Mouse (Mus musculus): Measurements from ENCODE around the gene Vegfa. TPM values are rescaled to one million over a fixed set of nuclear protein-coding genes. Genes with fewer than 3 reads are reported as not detected.

Gene Vegfa
- polyA plus RNA-seq, 1 experiment from 2014 or later = 3.3 TPM

- 64% methylated on average over 7 of the region's 7 CpGs for WGBS
- Histone ChIP-seq H3K36me3 (ENCODE audit: control insufficient read depth, insufficient read depth) (no peaks in the 10 kb centered on the region), H3K4me1 (replicated peaks; ENCODE audit: control insufficient read depth, insufficient read depth, low read length) (0 out of 2 replicates have a peak, but pooled peaks cover 2% of the 10 kb centered on the region), H3K27me3 (replicated peaks; ENCODE audit: control insufficient read depth, insufficient read depth, low read length) (no peaks in the 10 kb centered on the region), H3K4me2 (ENCODE audit: low read length) (no peak overlapping the region), H3K27ac (ENCODE audit: low read length) (no peak overlapping the region), H3K4me3 (replicated peaks; ENCODE audit: low read length) (no peak overlapping the region), H3K9ac (replicated peaks; ENCODE audit: low read depth, low read length) (no peak overlapping the region), H3K9me3 (ENCODE audit: control insufficient read depth, low read length) (no peaks in the 10 kb centered on the region)
- no peak for ATAC-seq
Measured at GRCm38 (mm10) chr17:46074398-46075115, 42.4 kb upstream of the Vegfa start.

DNA sequence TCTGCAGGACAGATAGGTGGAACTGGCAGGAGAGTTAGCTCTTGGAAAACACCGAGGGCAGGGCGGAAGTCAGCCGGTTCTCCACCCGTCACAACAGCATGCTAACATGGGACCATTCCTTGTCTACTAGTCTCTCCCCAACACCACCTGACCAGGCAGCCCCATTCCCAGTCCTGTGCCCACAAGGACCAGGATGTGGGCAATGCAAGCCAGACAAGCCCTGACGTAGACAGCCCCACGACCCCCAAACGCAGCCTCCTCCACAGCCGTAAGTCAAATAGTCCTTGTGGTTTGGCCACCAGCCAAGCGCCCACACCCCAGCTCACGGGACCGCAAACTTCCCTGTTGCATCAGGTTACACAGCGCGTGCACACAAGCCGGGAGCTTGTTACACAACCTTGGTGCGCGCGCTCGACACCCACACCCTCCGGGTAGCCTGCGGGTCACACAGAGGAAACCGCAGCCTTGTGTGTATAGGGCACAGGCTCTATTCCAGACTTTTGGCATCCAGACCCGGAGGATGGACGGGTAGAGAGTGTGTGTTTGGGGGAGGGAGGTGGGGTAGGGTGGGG, 41.6 kb upstream of the Vegfa start:
- Histone ChIP-seq H3K36me3 (ENCODE audit: control insufficient read depth, insufficient read depth) (no peaks in the 10 kb centered on the region), H3K4me2 (ENCODE audit: low read length) (no peak overlapping the region), H3K9ac (replicated peaks; ENCODE audit: low read depth, low read length) (no peak overlapping the region), H3K27ac (ENCODE audit: low read length) (no peak overlapping the region), H3K9me3 (ENCODE audit: control insufficient read depth, low read length) (no peaks in the 10 kb centered on the region), H3K4me1 (replicated peaks; ENCODE audit: control insufficient read depth, insufficient read depth, low read length) (0 out of 2 replicates have a peak, but pooled peaks cover 2% of the 10 kb centered on the region), H3K27me3 (replicated peaks; ENCODE audit: control insufficient read depth, insufficient read depth, low read length) (no peaks in the 10 kb centered on the region), H3K4me3 (replicated peaks; ENCODE audit: low read length) (no peak overlapping the region)
- WGBS = 67% methylated on average over 23 of the region's 23 CpGs
- no peak for ATAC-seq

GRCm38 (mm10) chr17:46071531-46071930, 39.4 kb upstream of the Vegfa start:
- WGBS = 84% methylated on average over 3 of the region's 3 CpGs
- Histone ChIP-seq H3K9ac (replicated peaks; ENCODE audit: low read depth, low read length) (no peak overlapping the region), H3K9me3 (ENCODE audit: control insufficient read depth, low read length) (no peaks in the 10 kb centered on the region), H3K27me3 (replicated peaks; ENCODE audit: control insufficient read depth, insufficient read depth, low read length) (no peaks in the 10 kb centered on the region), H3K4me2 (ENCODE audit: low read length) (no peak overlapping the region), H3K36me3 (ENCODE audit: control insufficient read depth, insufficient read depth) (no peaks in the 10 kb centered on the region), H3K4me3 (replicated peaks; ENCODE audit: low read length) (no peak overlapping the region), H3K27ac (ENCODE audit: low read length) (no peak overlapping the region), H3K4me1 (replicated peaks; ENCODE audit: control insufficient read depth, insufficient read depth, low read length) (0 out of 2 replicates have a peak, but pooled peaks cover 2% of the 10 kb centered on the region)
- ATAC-seq = no peak

DNA sequence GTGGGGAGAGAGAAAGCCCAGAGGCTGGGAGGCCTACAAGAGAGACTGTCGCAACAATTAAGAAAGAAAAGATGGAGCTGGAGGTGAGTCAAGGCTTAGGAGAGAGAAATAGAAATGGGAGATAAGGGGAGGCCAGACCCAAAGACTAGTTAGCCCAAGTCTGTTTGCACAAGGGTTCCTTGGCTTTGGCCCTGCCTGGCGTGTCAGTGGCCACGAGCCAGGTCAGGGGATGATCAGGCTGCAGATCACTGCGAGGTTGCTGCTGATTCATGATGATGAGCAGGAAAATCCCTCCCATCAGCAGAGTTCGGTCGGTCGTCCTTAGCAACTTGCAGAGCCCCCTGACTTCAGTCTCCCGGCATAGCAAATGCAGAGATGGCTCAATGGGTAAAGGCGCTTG, 37.9 kb upstream of the Vegfa start:
- Histone ChIP-seq H3K4me2 (ENCODE audit: low read length) (no peak overlapping the region), H3K9ac (replicated peaks; ENCODE audit: low read depth, low read length) (no peak overlapping the region), H3K27ac (ENCODE audit: low read length) (no peak overlapping the region), H3K4me1 (replicated peaks; ENCODE audit: control insufficient read depth, insufficient read depth, low read length) (0 out of 2 replicates have a peak, but pooled peaks cover 2% of the 10 kb centered on the region), H3K36me3 (ENCODE audit: control insufficient read depth, insufficient read depth) (no peaks in the 10 kb centered on the region), H3K27me3 (replicated peaks; ENCODE audit: control insufficient read depth, insufficient read depth, low read length) (no peaks in the 10 kb centered on the region), H3K4me3 (replicated peaks; ENCODE audit: low read length) (no peak overlapping the region), H3K9me3 (ENCODE audit: control insufficient read depth, low read length) (no peaks in the 10 kb centered on the region)
- no peak for ATAC-seq
- 74% methylated on average over 9 of the region's 9 CpGs for WGBS

- WGBS = 28% methylated on average over 6 of the region's 6 CpGs
Measured at GRCm38 (mm10) chr17:46063974-46064312, 31.8 kb upstream of the Vegfa start.

DNA sequence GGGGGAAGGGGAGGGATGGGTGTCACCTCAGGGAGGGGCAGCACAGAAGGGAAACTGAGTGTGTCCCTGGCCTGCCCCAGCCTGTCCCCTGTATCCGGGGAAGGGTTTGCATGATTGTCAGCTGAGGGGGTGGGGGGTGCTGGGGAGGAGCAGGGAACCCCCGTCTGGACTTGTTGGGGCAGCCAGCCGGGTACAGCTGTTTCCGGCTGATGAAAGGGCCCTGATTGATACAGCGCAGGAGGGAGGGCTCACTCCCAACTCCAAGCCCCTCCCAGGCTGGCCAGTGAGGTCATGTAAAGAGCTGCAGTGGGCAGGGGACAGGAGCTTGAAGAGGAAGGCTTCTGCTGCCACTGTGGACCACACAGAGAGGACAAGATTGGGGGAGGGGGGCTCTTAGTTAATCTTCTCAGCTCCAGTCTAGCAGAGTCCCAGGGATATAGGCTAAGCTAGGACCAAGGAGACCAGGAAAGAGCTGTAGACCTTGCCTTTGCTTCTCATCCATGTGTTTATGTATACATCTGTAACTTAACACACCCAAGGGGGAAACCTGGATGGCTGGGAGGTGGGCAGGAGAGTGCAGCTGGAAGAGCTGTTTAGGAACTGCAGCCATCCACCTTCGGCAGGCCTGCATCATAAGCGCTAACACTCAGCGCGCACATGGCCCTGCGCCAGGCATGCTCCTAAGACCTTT, 31.3 kb upstream of the Vegfa start:
- ATAC-seq = peak; percentile 62

More at GRCm38 (mm10) chr17:46063974-46064312, 31.8 kb upstream of the Vegfa start:
- Histone ChIP-seq H3K4me3 (replicated peaks; ENCODE audit: low read length) (no peak overlapping the region), H3K9me3 (ENCODE audit: control insufficient read depth, low read length) (no peaks in the 10 kb centered on the region), H3K36me3 (ENCODE audit: control insufficient read depth, insufficient read depth) (no peaks in the 10 kb centered on the region), H3K27me3 (replicated peaks; ENCODE audit: control insufficient read depth, insufficient read depth, low read length) (no peaks in the 10 kb centered on the region), H3K4me1 (replicated peaks; ENCODE audit: control insufficient read depth, insufficient read depth, low read length) (peaks cover 8% of the 10 kb centered on the region), H3K9ac (replicated peaks; ENCODE audit: low read depth, low read length) (no peak overlapping the region), H3K4me2 (ENCODE audit: low read length) (no peak overlapping the region), H3K27ac (ENCODE audit: low read length) (no peak overlapping the region)
- no peak for ATAC-seq

GRCm38 (mm10) chr17:46060253-46060652, 28.1 kb upstream of the Vegfa start:
- no peak overlapping the region for H3K4me3 ChIP-seq (replicated peaks; ENCODE audit: low read length)
- no peak overlapping the region for H3K4me2 ChIP-seq (ENCODE audit: low read length)
- H3K27ac ChIP-seq (ENCODE audit: low read length) = no peak overlapping the region
- no peak for ATAC-seq
- 79% methylated on average over 3 of the region's 3 CpGs for WGBS
- peaks cover 8% of the 10 kb centered on the region for H3K4me1 ChIP-seq (replicated peaks; ENCODE audit: control insufficient read depth, insufficient read depth, low read length)
- no peaks in the 10 kb centered on the region for H3K27me3 ChIP-seq (replicated peaks; ENCODE audit: control insufficient read depth, insufficient read depth, low read length)
- H3K9me3 ChIP-seq (ENCODE audit: control insufficient read depth, low read length) = no peaks in the 10 kb centered on the region
- H3K36me3 ChIP-seq (ENCODE audit: control insufficient read depth, insufficient read depth) = no peaks in the 10 kb centered on the region
- H3K9ac ChIP-seq (replicated peaks; ENCODE audit: low read depth, low read length) = no peak overlapping the region

More for the DNA sequence above, 31.3 kb upstream of the Vegfa start:
- Histone ChIP-seq H3K4me3 (replicated peaks; ENCODE audit: low read length) (no peak overlapping the region), H3K27ac (ENCODE audit: low read length) (peak overlapping the region; percentile 6; the same call in 1 of the 2 replicates), H3K27me3 (replicated peaks; ENCODE audit: control insufficient read depth, insufficient read depth, low read length) (no peaks in the 10 kb centered on the region), H3K36me3 (ENCODE audit: control insufficient read depth, insufficient read depth) (no peaks in the 10 kb centered on the region), H3K4me2 (ENCODE audit: low read length) (no peak overlapping the region), H3K4me1 (replicated peaks; ENCODE audit: control insufficient read depth, insufficient read depth, low read length) (peaks cover 8% of the 10 kb centered on the region), H3K9ac (replicated peaks; ENCODE audit: low read depth, low read length) (no peak overlapping the region), H3K9me3 (ENCODE audit: control insufficient read depth, low read length) (no peaks in the 10 kb centered on the region)
- WGBS = 12% methylated on average over 10 of the region's 10 CpGs

- Histone ChIP-seq H3K4me3 (replicated peaks; ENCODE audit: low read length) (no peak overlapping the region), H3K4me1 (replicated peaks; ENCODE audit: control insufficient read depth, insufficient read depth, low read length) (peaks cover 8% of the 10 kb centered on the region), H3K27me3 (replicated peaks; ENCODE audit: control insufficient read depth, insufficient read depth, low read length) (no peaks in the 10 kb centered on the region), H3K9ac (replicated peaks; ENCODE audit: low read depth, low read length) (no peak overlapping the region), H3K36me3 (ENCODE audit: control insufficient read depth, insufficient read depth) (no peaks in the 10 kb centered on the region), H3K4me2 (ENCODE audit: low read length) (no peak overlapping the region), H3K9me3 (ENCODE audit: control insufficient read depth, low read length) (no peaks in the 10 kb centered on the region), H3K27ac (ENCODE audit: low read length) (no peak overlapping the region)
- 76% methylated on average over 15 of the region's 15 CpGs for WGBS
- no peak for ATAC-seq
Measured at GRCm38 (mm10) chr17:46059226-46059825, 27.2 kb upstream of the Vegfa start.

DNA sequence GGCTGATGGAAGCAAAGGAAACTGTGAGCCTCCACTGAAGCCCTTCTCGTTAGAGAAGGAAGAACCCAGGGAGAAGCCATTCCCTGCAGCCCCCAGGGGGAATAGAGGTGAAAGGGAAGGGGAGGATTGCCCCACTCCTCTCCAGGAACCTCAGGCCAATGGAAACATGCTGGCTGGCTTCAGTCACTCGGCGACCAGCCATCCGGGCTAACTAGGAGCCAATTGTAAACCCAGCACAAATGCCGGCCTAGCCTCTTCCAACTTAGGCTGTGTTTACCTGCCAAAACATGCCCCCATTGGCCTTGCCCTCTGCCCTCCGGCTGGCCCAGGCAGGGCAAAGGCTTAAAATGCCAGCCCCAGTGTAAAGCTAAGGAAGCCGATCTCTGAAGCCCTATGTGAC, 24.1 kb upstream of the Vegfa start:
- WGBS = 60% methylated on average over 7 of the region's 7 CpGs
- Histone ChIP-seq H3K27me3 (replicated peaks; ENCODE audit: control insufficient read depth, insufficient read depth, low read length) (no peaks in the 10 kb centered on the region), H3K9me3 (ENCODE audit: control insufficient read depth, low read length) (no peaks in the 10 kb centered on the region), H3K4me1 (replicated peaks; ENCODE audit: control insufficient read depth, insufficient read depth, low read length) (no peaks in the 10 kb centered on the region), H3K9ac (replicated peaks; ENCODE audit: low read depth, low read length) (no peak overlapping the region), H3K27ac (ENCODE audit: low read length) (no peak overlapping the region), H3K4me3 (replicated peaks; ENCODE audit: low read length) (no peak overlapping the region), H3K4me2 (ENCODE audit: low read length) (no peak overlapping the region), H3K36me3 (ENCODE audit: control insufficient read depth, insufficient read depth) (no peaks in the 10 kb centered on the region)
- no peak for ATAC-seq
